Mouse (Mus musculus) 3134 (cell line): ENCODE results near the gene Hirip3.
A peak's percentile ranks its signal among the peaks of the same experiment; 100 is the strongest.
"Not testable (repeated sequence)": the region's sequence is repeated elsewhere in the genome, so short reads cannot be mapped to it uniquely, and the experiment has no call there.

Experiments
- DNase-seq: peaks from one replicate; pipeline ENCODE4 v3.0.0-alpha.2; 2011; ENCODE audit warnings: low spot score; ENCODE audit not compliant: insufficient read length; ENCODE audit errors: extremely low read depth

Gene Hirip3

DNA sequence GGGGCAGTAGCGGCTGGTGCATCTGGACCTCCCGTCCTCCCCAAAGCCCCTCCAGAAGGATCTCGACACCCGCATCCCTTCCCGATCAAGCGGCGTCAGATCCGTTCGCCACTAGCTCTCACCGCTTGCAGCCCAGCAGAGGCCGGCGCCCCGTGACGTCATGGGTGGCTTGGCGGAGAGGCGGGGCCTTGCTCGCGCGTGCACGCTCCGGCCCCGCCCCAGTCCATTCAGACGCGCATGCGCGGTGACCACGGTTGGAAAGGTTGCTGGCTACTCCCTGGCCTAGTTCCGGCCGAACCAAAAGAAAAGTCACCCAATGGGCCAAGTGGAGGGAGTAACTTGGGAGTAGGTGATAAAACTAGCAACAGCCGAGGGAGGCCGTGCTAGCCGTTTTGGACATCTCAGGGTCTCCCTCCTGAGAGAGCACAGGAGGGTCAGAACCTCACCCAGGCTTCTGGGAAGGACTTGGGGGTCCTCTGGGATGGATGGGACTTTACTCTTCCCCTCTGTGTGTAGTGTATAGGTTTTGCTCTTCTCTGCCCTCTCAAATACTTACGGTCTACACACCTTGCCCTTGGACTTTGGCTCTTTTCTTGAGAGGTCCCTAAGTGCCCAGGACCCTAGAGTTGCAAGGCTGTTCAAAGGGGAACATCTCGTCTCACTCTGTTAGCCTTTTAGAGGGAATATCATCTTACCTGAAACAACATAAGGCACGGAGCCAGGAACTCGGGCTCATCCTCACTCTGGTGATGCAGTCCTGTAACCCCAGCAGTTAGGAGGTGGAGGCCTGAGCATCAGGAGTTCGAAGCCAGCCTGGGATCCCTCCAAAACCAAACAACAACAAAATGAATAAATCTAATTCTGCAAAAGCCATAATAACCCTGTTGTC lies 36.6 kb downstream of the Hirip3 start:
- peak; percentile 93 for DNase-seq

GRCm38 (mm10) chr7:126899781-126900180 lies 38.0 kb downstream of the Hirip3 start:
- not testable (repeated sequence) for DNase-seq

DNA sequence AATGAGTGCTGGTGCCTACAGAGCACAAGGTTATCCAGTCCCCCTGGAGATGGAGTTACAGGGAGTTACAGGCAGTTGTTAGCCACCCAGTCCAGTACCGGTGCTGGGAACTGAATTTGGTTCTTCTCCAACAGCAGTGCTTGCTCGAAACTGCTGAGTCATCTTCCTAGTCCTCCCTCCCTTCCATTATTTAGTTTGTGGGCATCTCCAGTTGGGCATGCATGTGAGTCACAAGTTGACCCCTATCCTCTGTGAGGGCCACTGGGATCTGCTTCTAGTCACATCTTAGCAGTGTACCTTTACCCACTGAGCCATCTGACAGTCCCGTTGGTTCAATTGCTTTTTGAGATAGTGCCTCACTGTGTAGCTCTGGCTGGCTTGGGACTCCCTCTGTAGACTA lies 43.8 kb downstream of the Hirip3 start:
- DNase-seq: peak; percentile 34

DNA sequence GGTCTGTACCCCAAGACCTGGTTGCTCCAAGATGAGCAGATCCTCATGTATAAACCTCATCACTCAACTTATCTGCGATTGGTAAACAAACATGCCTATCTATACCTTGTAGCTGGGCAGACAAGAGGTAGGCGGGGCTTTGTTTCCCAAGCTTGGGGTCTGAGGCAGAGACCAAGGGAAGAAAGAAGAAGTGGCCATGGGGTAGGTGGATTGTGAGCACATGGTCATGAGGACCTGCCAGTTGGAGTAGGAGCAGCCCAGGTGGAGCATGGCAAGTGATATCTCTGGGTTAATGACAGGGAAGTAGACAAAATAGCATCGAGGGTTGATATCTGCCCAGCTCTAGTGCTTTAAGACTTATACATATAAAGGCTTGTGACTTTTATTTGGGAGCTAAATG lies 53.1 kb downstream of the Hirip3 start:
- no peak for DNase-seq
